Mouse (Mus musculus): ENCODE data around the gene Zbp1.

DNA sequence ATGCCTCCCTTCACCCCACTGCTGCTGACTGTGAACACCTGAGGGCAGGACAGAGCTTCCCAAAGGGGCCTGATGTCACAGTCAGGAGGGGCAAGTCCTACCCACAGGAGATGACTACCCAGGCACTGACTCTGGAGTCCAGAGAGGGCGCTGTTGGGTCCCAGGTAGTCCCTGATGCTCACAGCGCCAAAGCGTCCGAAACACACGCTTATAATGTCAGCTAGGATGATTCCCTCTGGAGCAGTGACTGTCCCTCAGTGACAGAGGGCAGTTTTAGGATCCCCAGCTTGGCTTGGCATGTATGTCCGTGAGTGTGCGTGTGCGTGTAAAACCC, 14.0 kb upstream of the Zbp1 start:
- TF ChIP-seq CTCF (IDR thresholded peaks at IDR 0.05; ENCODE audit: low read depth, low read length) (no peak), POLR2A (IDR thresholded peaks at IDR 0.05; ENCODE audit: borderline replicate concordance, low read depth, low read length) (no peak)

Data from bone marrow macrophage, adult 2 months (primary cell).